Mouse (Mus musculus): ENCODE measurements around the gene 1700007K13Rik.

1700007K13Rik gene

GRCm38 (mm10) chr2:28470591-28470990, 4.5 kb upstream of the 1700007K13Rik start:
- no peak for DNase-seq (ENCODE audit: low read depth, low spot score)

GRCm38 (mm10) chr2:28469461-28469860, 3.3 kb upstream of the 1700007K13Rik start:
- no peak for DNase-seq (ENCODE audit: low read depth, low spot score)

GRCm38 (mm10) chr2:28468486-28469225, 2.5 kb upstream of the 1700007K13Rik start:
- DNase-seq (ENCODE audit: low read depth, low spot score): no peak

GRCm38 (mm10) chr2:28467860-28468485, 1.8 kb upstream of the 1700007K13Rik start, which contains the start of gene Mrps2:
Mrps2 (plus strand) TSS chr2:28468066.
- peak; percentile 82 for DNase-seq (ENCODE audit: low read depth, low spot score)

- no peak for DNase-seq (ENCODE audit: low read depth, low spot score)
Measured at GRCm38 (mm10) chr2:28464919-28465318, 1.2 kb downstream of the 1700007K13Rik start.

- DNase-seq (ENCODE audit: low read depth, low spot score): peak; percentile 26
Measured at GRCm38 (mm10) chr2:28463919-28464318, 2.2 kb downstream of the 1700007K13Rik start.

- no peak for DNase-seq (ENCODE audit: low read depth, low spot score)
Measured at GRCm38 (mm10) chr2:28456616-28457015, 9.5 kb downstream of the 1700007K13Rik start.

GRCm38 (mm10) chr2:28453539-28453938, 12.6 kb downstream of the 1700007K13Rik start:
- no peak for DNase-seq (ENCODE audit: low read depth, low spot score)

- no peak for DNase-seq (ENCODE audit: low read depth, low spot score)
Measured at GRCm38 (mm10) chr2:28451663-28452062, 14.5 kb downstream of the 1700007K13Rik start.

GRCm38 (mm10) chr2:28447315-28447670, 18.8 kb downstream of the 1700007K13Rik start:
- DNase-seq (ENCODE audit: low read depth, low spot score): no peak

- DNase-seq (ENCODE audit: low read depth, low spot score): no peak
Measured at GRCm38 (mm10) chr2:28446515-28447314, 19.4 kb downstream of the 1700007K13Rik start, which contains the start of gene Ppp1r26. Ppp1r26 (plus strand) TSS chr2:28446800.

GRCm38 (mm10) chr2:28446181-28446514, 20.0 kb downstream of the 1700007K13Rik start:
- DNase-seq (ENCODE audit: low read depth, low spot score): no peak

GRCm38 (mm10) chr2:28445082-28445481, 21.1 kb downstream of the 1700007K13Rik start:
- no peak for DNase-seq (ENCODE audit: low read depth, low spot score)

GRCm38 (mm10) chr2:28440842-28441241, 25.3 kb downstream of the 1700007K13Rik start:
- DNase-seq (ENCODE audit: low read depth, low spot score): no peak

- no peak for DNase-seq (ENCODE audit: low read depth, low spot score)
Measured at GRCm38 (mm10) chr2:28435401-28435800, 30.7 kb downstream of the 1700007K13Rik start.

- no peak for DNase-seq (ENCODE audit: low read depth, low spot score)
Measured at GRCm38 (mm10) chr2:28433512-28433911, 32.6 kb downstream of the 1700007K13Rik start.

- no peak for DNase-seq (ENCODE audit: low read depth, low spot score)
Measured at GRCm38 (mm10) chr2:28432811-28433210, 33.3 kb downstream of the 1700007K13Rik start.

- no peak for DNase-seq (ENCODE audit: low read depth, low spot score)
Measured at GRCm38 (mm10) chr2:28430846-28431245, 35.3 kb downstream of the 1700007K13Rik start.

GRCm38 (mm10) chr2:28427226-28427625, 38.9 kb downstream of the 1700007K13Rik start:
- no peak for DNase-seq (ENCODE audit: low read depth, low spot score)

- DNase-seq (ENCODE audit: low read depth, low spot score): no peak
Measured at GRCm38 (mm10) chr2:28423167-28423566, 43.0 kb downstream of the 1700007K13Rik start.

- DNase-seq (ENCODE audit: low read depth, low spot score): peak; percentile 79
Measured at GRCm38 (mm10) chr2:28419898-28420297, 46.2 kb downstream of the 1700007K13Rik start.

- DNase-seq (ENCODE audit: low read depth, low spot score): peak; percentile 74
Measured at GRCm38 (mm10) chr2:28418034-28418433, 48.1 kb downstream of the 1700007K13Rik start.

Measured in embryo, embryonic 11.5 days (tissue).